Comparison of ENCODE assay signal across 21 mouse cellular contexts in genomic region chr3:69362906-69363305, GRCm38 (mm10). TPM values are rescaled to one million over a fixed set of nuclear protein-coding genes. Genes with fewer than 3 reads are reported as not detected.
DNase-seq lines count a peak whose midpoint lies in the region; ATAC-seq and TF ChIP-seq lines count a peak whose summit lies in the region.
"Had no signal": no experiment of that assay in that cellular context is flagged by ENCODE, and none has a peak within 500 bp of the region (broad histone marks: within the 10 kb centered on the region; RNA-seq: fewer than 3 reads in every experiment).

No protein-coding gene starts in this region.

- H3K9me3 ChIP-seq in forebrain, embryonic 16.5 days (ENCODE audit: control insufficient read depth, low read length): no peaks in the 10 kb centered on the region
- 0 out of 2 replicates have a peak, but pooled peaks cover 4% of the 10 kb centered on the region for H3K9me3 ChIP-seq in forebrain, embryonic 10.5 days
- H3K9me3 ChIP-seq in hindbrain, postnatal 0 days (ENCODE audit: low read length): no peaks in the 10 kb centered on the region
- no peaks in the 10 kb centered on the region for H3K9me3 ChIP-seq in hindbrain, embryonic 12.5 days (replicated peaks)
- H3K9me3 ChIP-seq in intestine, embryonic 14.5 days (ENCODE audit: control insufficient read depth, low read length): no peaks in the 10 kb centered on the region
- H3K9me3 ChIP-seq: liver, embryonic 15.5 days; neural tube, embryonic 13.5 days had no signal

- no peak for DNase-seq in forebrain, embryonic 10.5 days (ENCODE audit: extremely low spot score, low spot score)
- no peak for DNase-seq in hindbrain, postnatal 0 days (ENCODE audit: low spot score)
- DNase-seq in intestine, embryonic 14.5 days (ENCODE audit: low spot score): peak; percentile 37
- DNase-seq in right cerebral cortex, postnatal 36 days (ENCODE audit: low spot score in 2 of 2): no peak
- DNase-seq: adrenal gland, postnatal 36 days; B cell, adult 2 months; cerebellum, adult 8-10 months; gastrocnemius, postnatal 10 days; heart, postnatal 14 days; kidney, adult 8-10 months; kidney, postnatal 4 days; lung, embryonic 14.5 days; lung, postnatal 14 days; thymus, postnatal 4 days had no signal

- H3K36me3 ChIP-seq in forebrain, embryonic 16.5 days (ENCODE audit: control insufficient read depth, insufficient read depth): no peaks in the 10 kb centered on the region
- H3K36me3 ChIP-seq in forebrain, embryonic 10.5 days (replicated peaks): no peaks in the 10 kb centered on the region
- no peaks in the 10 kb centered on the region for H3K36me3 ChIP-seq in hindbrain, postnatal 0 days (ENCODE audit: insufficient read depth, low read length)
- no peaks in the 10 kb centered on the region for H3K36me3 ChIP-seq in hindbrain, embryonic 12.5 days
- no peaks in the 10 kb centered on the region for H3K36me3 ChIP-seq in intestine, embryonic 14.5 days (ENCODE audit: control insufficient read depth, insufficient read depth, low read length)
- H3K36me3 ChIP-seq: limb, embryonic 12.5 days; liver, embryonic 15.5 days; neural tube, embryonic 13.5 days had no signal

- H3K9ac ChIP-seq in forebrain, embryonic 16.5 days (replicated peaks; ENCODE audit: low read depth, low read length): no peak overlapping the region
- H3K9ac ChIP-seq in hindbrain, postnatal 0 days (replicated peaks; ENCODE audit: low read length): no peak overlapping the region
- no peak overlapping the region for H3K9ac ChIP-seq in hindbrain, embryonic 12.5 days
- H3K9ac ChIP-seq in intestine, embryonic 14.5 days (ENCODE audit: low read length): no peak overlapping the region
- H3K9ac ChIP-seq: limb, embryonic 12.5 days; liver, embryonic 15.5 days; lung, embryonic 14.5 days; neural tube, embryonic 13.5 days had no signal

- no peaks in the 10 kb centered on the region for H3K27me3 ChIP-seq in forebrain, embryonic 16.5 days (replicated peaks; ENCODE audit: control insufficient read depth, insufficient read depth, low read length)
- H3K27me3 ChIP-seq in forebrain, embryonic 10.5 days (ENCODE audit: poor library complexity, severe bottlenecking): no peaks in the 10 kb centered on the region
- H3K27me3 ChIP-seq in hindbrain, postnatal 0 days (ENCODE audit: insufficient read depth, low read length): no peaks in the 10 kb centered on the region
- H3K27me3 ChIP-seq in hindbrain, embryonic 12.5 days: no peaks in the 10 kb centered on the region
- no peaks in the 10 kb centered on the region for H3K27me3 ChIP-seq in intestine, embryonic 14.5 days (replicated peaks; ENCODE audit: control insufficient read depth, insufficient read depth, low read length)
- H3K27me3 ChIP-seq: limb, embryonic 12.5 days; liver, embryonic 15.5 days; neural tube, embryonic 13.5 days had no signal

- peaks cover 17% of the 10 kb centered on the region for H3K4me1 ChIP-seq in forebrain, embryonic 16.5 days (replicated peaks; ENCODE audit: control insufficient read depth, insufficient read depth, low read length)
- peaks cover 20% of the 10 kb centered on the region for H3K4me1 ChIP-seq in forebrain, embryonic 10.5 days
- H3K4me1 ChIP-seq in hindbrain, postnatal 0 days (ENCODE audit: insufficient read depth, low read length): 0 out of 2 replicates have a peak, but pooled peaks cover 5% of the 10 kb centered on the region
- H3K4me1 ChIP-seq in hindbrain, embryonic 12.5 days: peaks cover 9% of the 10 kb centered on the region; the same call in 1 of the 2 replicates
- peaks cover 8% of the 10 kb centered on the region for H3K4me1 ChIP-seq in cortical plate, adult 2 months (ENCODE audit: control insufficient read depth, insufficient read depth, low read length)
- no peaks in the 10 kb centered on the region for H3K4me1 ChIP-seq in intestine, embryonic 14.5 days (replicated peaks; ENCODE audit: control insufficient read depth, insufficient read depth, low read length)

- ATAC-seq in forebrain, embryonic 16.5 days: no peak; the same call in 1 of the 2 replicates
- no peak for ATAC-seq in hindbrain, postnatal 0 days
- no peak for ATAC-seq in hindbrain, embryonic 12.5 days (ENCODE audit: low FRiP score)
- no peak for ATAC-seq in intestine, embryonic 14.5 days (replicated peaks; ENCODE audit: low FRiP score, low TSS enrichment, low read depth)

- H3K4me3 ChIP-seq in forebrain, embryonic 16.5 days (replicated peaks; ENCODE audit: low read length): no peak overlapping the region
- H3K4me3 ChIP-seq in forebrain, embryonic 10.5 days: no peak overlapping the region
- H3K4me3 ChIP-seq in hindbrain, postnatal 0 days (ENCODE audit: low read length): no peak overlapping the region
- H3K4me3 ChIP-seq in hindbrain, embryonic 12.5 days: no peak overlapping the region
- H3K4me3 ChIP-seq in cortical plate, adult 2 months (ENCODE audit: insufficient read depth, low read length): no peak overlapping the region
- H3K4me3 ChIP-seq in intestine, embryonic 14.5 days (ENCODE audit: low read depth, low read length): no peak overlapping the region
- H3K4me3 ChIP-seq: limb, embryonic 12.5 days; liver, embryonic 15.5 days; neural tube, embryonic 13.5 days had no signal

- peak overlapping the region; percentile 86 for H3K27ac ChIP-seq in forebrain, embryonic 16.5 days (ENCODE audit: low read length)
- H3K27ac ChIP-seq in forebrain, embryonic 10.5 days: no peak overlapping the region
- peak overlapping the region; percentile 73 for H3K27ac ChIP-seq in hindbrain, postnatal 0 days
- no peak overlapping the region for H3K27ac ChIP-seq in hindbrain, embryonic 12.5 days
- 0 out of 2 replicates have a peak overlapping the region, but pooled peaks have one; percentile 50 for H3K27ac ChIP-seq in cortical plate, adult 2 months (ENCODE audit: insufficient read depth, low read length)
- no peak overlapping the region for H3K27ac ChIP-seq in intestine, embryonic 14.5 days (ENCODE audit: low read depth)
- H3K27ac ChIP-seq: kidney, postnatal 0 days; limb, embryonic 12.5 days; liver, embryonic 15.5 days had no signal

- 43% methylated on average over 4 of the region's 4 CpGs for WGBS in forebrain, embryonic 16.5 days
- WGBS in forebrain, embryonic 10.5 days: 77% methylated on average over 4 of the region's 4 CpGs
- WGBS in hindbrain, postnatal 0 days: 68% methylated on average over 4 of the region's 4 CpGs
- 78% methylated on average over 4 of the region's 4 CpGs for WGBS in hindbrain, embryonic 12.5 days
- 66% methylated on average over 4 of the region's 4 CpGs for WGBS in intestine, embryonic 14.5 days

- TF ChIP-seq POLR2A in cortical plate, adult 2 months (IDR thresholded peaks at IDR 0.05; ENCODE audit: extremely low read depth, insufficient read depth, low read length): no peak

- no peak for TF ChIP-seq CTCF in hindbrain, postnatal 0 days (IDR thresholded peaks at IDR 0.05; ENCODE audit: low read depth)
- TF ChIP-seq CTCF in cortical plate, adult 2 months (IDR thresholded peaks at IDR 0.05; ENCODE audit: extremely low read depth, insufficient read depth, low read length): no peak

- no peak overlapping the region for H3K4me2 ChIP-seq in forebrain, embryonic 16.5 days (ENCODE audit: low read length)
- no peak overlapping the region for H3K4me2 ChIP-seq in hindbrain, postnatal 0 days (ENCODE audit: low read depth, low read length)
- no peak overlapping the region for H3K4me2 ChIP-seq in hindbrain, embryonic 12.5 days (replicated peaks)
- no peak overlapping the region for H3K4me2 ChIP-seq in intestine, embryonic 14.5 days (ENCODE audit: low read length)
- H3K4me2 ChIP-seq: limb, embryonic 12.5 days; liver, embryonic 15.5 days; lung, embryonic 14.5 days; neural tube, embryonic 13.5 days had no signal

RNA-seq across cellular contexts. Expression of gene Ppm1l, which starts 46.2 kb away (rescaled TPM):
- polyA plus RNA-seq in forebrain, embryonic 16.5 days (2015; fragmentation: Nextera tagmentation; extraction: Ambion mirVana): 24.4 and 27.8 TPM in 2 replicates
- polyA plus RNA-seq in forebrain, embryonic 10.5 days (2016; fragmentation: Nextera tagmentation; extraction: Ambion mirVana): 9.3 and 9.8 TPM in 2 replicates
- total RNA-seq in hindbrain, postnatal 0 days (2014; rRNA removed): 31.6 and 31.7 TPM in 2 replicates
- polyA plus RNA-seq in hindbrain, postnatal 0 days (2015; fragmentation: Nextera tagmentation; extraction: Ambion mirVana): 16.7 and 20.3 TPM in 2 replicates
- 23.3 and 26.9 TPM in 2 replicates for polyA plus RNA-seq in hindbrain, embryonic 12.5 days (2016; fragmentation: Nextera tagmentation; extraction: Ambion mirVana)
- 35.3 and 37.7 TPM in 2 replicates for polyA plus RNA-seq in cortical plate, adult 2 months (2012; rRNA removed)
- polyA plus RNA-seq in intestine, embryonic 14.5 days (2014; fragmentation: Nextera tagmentation; extraction: Ambion mirVana): 7.3 and 8.0 TPM in 2 replicates

Comparison
In these comparisons a context has a peak if more than half of its experiments do, and no peak if none do; other contexts are left out.
1. H3K27ac ChIP-seq: peak in forebrain, embryonic 16.5 days (single experiment), hindbrain, postnatal 0 days (single experiment) and cortical plate, adult 2 months (single experiment); none in forebrain, embryonic 10.5 days (single experiment), hindbrain, embryonic 12.5 days (single experiment) and intestine, embryonic 14.5 days (single experiment).